Mouse (Mus musculus): ENCODE data around the gene Sgcd.

DNA sequence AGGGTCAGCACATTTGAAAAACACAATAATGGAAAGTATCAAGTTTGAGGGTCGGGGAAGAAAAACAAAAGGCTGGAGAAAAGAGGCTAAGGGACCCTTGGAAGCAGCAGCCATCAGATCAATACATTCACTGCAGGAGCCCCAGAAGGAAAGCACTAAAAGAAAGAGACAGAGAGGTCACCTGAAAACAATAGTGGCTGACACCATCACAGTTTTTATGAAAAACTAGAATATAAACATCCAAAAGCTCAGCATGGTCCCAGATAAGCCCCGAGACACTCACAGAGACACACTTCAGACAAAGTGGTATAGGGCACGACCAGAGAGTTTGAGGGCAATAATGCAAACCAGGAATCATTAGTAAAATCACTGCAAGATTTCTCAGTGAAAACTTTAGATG, 589.2 kb downstream of the Sgcd start:
- TF ChIP-seq CTCF (IDR thresholded peaks at IDR 0.05; ENCODE audit: low read depth) (no peak), EP300 (IDR thresholded peaks at IDR 0.05; ENCODE audit: low read depth) (no peak)
